Mouse (Mus musculus): ENCODE measurements around the gene Zfp174. TPM values are rescaled to one million over a fixed set of nuclear protein-coding genes. Genes with fewer than 3 reads are reported as not detected.
A peak's percentile ranks its signal among the peaks of the same experiment; 100 is the strongest.
"Not testable (repeated sequence)": the region's sequence is repeated elsewhere in the genome, so short reads cannot be mapped to it uniquely, and the experiment has no call there.

Gene Zfp174
- total RNA-seq (2021): 1 to 10 TPM; 4.7 TPM

GRCm38 (mm10) chr16:3846711-3847518, at the start of gene Zfp174:
Gene Zfp174, plus strand, starts transcription at chr16:3847268.
- intact Hi-C loops (cut with DNase I): no loop called here
- peak; percentile 95 to 97 for DNase-seq (ENCODE audit: extremely low spot score in 1 of 2, low spot score in 2 of 2)

GRCm38 (mm10) chr16:3808176-3808575, 38.9 kb upstream of the Zfp174 start:
- intact Hi-C loops (cut with DNase I): no loop called here
- no peak for DNase-seq (ENCODE audit: extremely low spot score in 1 of 2, low spot score in 2 of 2)

DNA sequence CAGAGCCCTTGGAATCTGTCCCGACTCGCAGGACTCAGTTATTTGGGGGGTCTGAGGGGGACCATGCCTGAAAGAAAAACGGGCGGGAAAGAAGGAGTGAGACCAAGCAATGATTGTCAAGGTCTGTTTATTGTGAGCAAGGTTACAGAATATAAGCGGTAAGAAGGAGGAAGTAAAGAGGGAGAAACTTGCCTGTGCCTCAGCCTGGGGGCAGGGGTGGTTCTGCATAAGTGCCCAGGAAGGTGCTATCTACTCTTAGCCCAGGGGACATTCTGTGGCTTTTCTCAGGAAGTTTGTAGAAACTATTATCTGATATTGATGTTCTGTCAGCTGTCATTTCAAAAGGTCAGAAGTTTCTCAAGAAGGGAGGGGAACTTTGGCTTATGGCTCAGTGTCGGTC, 32.4 kb upstream of the Zfp174 start:
- DNase-seq (ENCODE audit: extremely low spot score in 1 of 2, low spot score in 2 of 2); intact Hi-C loops (cut with DNase I): not testable (repeated sequence)

- intact Hi-C loops (cut with DNase I): no loop called here
- no peak for DNase-seq (ENCODE audit: extremely low spot score in 1 of 2, low spot score in 2 of 2)
These were observed 26.9 kb upstream of the Zfp174 start for GRCm38 (mm10) chr16:3820202-3820601.

DNA sequence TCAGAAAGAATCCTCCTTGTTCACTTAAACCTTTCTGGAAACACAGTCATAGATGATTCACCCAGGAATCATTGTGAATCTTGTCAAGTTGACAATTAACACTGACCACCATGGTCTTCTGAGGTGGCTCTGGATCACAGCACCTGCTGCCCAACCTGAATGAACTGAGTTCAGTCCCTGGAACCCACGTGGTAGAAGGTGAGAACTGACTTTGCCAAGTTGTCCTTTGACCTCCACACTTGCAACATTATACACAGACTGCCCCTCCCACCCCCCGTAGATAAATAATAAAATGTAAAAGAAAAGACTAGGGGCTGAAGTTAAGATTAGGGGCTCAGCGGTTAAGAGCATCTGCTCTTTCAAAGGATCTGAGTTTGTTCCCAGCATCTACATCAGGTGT, 19.0 kb upstream of the Zfp174 start:
- DNase-seq (ENCODE audit: extremely low spot score in 1 of 2, low spot score in 2 of 2): no peak
- intact Hi-C loops (cut with DNase I): no loop called here

- intact Hi-C loops (cut with DNase I): no loop called here
- DNase-seq (ENCODE audit: extremely low spot score in 1 of 2, low spot score in 2 of 2): no peak
These were observed 17.3 kb upstream of the Zfp174 start for GRCm38 (mm10) chr16:3829727-3830126.

DNA sequence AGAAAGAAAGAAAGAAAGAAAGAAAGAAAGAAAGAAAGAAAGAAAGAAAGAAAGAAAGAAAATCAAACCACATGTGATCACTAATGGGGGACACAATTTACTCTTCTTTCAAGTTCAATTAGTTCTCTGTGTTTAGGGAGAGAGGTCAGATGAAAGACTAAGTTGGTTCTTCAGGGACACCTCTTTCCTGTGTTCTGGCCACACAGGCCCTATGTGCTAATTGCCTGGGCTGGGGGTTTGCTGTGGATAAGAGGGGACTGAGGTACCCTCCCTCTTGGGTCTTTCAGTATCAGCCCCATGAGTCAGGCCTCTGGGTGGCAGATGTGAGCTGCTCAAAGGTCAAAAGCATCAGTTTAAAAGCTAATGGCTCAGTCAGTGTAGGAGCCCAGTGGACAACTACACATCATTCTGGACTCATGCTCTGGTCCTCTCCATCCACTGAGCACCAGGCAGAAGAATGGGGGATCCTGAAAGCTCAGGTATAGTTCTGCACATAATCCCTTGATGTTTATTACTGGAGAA, 16.4 kb upstream of the Zfp174 start, which contains the start of gene Olfr15:
Gene Olfr15, plus strand, starts transcription at position 291 of the 522 bp plus-strand sequence.
- DNase-seq (ENCODE audit: extremely low spot score in 1 of 2, low spot score in 2 of 2): no peak
- intact Hi-C loops (cut with DNase I): no loop called here

DNA sequence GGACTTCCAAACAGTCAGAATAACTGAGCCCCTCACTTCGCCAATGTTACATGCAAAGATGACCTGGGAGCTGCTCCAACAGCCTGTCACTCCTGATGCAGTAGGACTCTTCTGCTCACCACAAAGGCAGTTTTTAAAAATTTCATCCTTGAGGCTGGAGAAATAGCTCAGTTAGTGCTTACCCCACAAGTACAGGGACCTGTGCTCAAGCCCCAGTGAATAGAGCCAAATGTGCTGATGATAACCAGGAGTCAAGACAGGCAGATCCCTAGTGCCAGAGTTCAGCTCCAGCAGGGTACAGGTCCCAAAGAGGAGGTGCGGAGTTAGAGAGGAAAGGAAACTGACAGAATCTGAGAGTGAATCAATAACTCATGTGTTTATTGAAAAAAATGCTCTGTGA, 11.6 kb upstream of the Zfp174 start:
- intact Hi-C loops (cut with DNase I): no loop called here

GRCm38 (mm10) chr16:3839157-3839885, 7.7 kb upstream of the Zfp174 start:
- DNase-seq (ENCODE audit: extremely low spot score in 1 of 2, low spot score in 2 of 2): no peak
- intact Hi-C loops (cut with DNase I): no loop called here

More for the DNA sequence above, 11.6 kb upstream of the Zfp174 start:
- no peak for DNase-seq (ENCODE audit: extremely low spot score in 1 of 2, low spot score in 2 of 2)

DNA sequence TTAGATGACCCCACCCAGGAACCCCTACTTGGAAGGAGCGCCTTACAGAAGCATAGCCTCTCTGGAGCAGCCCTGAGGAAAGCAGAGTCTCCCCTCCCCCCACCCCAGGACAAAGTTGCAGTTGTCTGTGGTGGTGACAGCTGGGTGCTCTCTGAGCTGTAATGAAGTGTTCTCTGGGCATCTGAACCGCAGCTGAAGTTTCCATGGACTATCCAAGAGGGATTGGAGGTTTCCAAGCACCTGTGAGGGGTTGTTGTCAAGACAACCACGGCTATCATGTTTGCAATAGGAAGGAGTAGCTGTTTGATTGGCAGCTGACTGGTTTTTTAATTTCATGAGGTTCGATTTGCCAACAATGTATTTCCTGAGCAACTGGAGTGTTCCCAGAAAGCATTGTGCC, 4.1 kb upstream of the Zfp174 start:
- intact Hi-C loops (cut with DNase I): no loop called here
- DNase-seq (ENCODE audit: extremely low spot score in 1 of 2, low spot score in 2 of 2): no peak

DNA sequence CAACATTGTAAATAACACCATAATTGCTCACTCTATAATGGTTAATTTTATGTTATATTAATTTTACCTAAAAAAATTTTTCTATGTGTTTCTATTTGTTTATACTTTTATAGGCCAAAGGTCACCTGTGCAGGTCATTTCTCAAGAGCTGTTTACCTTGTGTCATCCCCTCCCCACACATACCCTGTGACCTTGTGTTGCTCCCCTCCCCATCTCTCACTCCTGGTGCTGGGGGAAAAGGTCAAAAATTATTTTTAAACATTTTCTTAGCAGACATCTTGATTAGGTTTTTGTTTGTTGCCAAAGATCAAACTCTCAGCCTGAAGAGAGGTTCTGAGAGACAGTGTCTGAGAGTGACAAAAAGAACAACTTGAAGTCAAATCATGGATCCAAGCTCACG, 3.3 kb upstream of the Zfp174 start:
- intact Hi-C loops (cut with DNase I): no loop called here
- DNase-seq (ENCODE audit: extremely low spot score in 1 of 2, low spot score in 2 of 2): no peak

DNA sequence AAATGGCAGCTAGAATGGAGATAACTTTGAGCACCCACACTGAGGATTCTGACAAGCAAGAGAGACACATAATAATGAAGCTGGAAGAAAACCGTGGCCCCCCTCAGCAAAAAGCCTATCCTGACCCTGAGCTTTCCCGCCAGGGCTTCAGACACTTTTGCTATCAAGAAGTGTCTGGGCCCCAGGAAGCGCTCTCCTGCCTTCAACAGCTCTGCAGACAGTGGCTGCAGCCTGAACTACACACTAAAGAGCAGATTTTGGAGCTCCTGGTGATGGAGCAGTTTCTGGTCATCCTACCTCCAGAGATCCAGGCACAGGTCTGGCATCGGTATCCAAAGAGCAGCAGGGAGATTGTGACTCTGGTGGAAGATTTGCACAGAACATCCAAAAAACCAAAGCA, 803 bp downstream of the Zfp174 start:
- intact Hi-C loops (cut with DNase I): no loop called here
- no peak for DNase-seq (ENCODE audit: extremely low spot score in 1 of 2, low spot score in 2 of 2)

- DNase-seq (ENCODE audit: extremely low spot score in 1 of 2, low spot score in 2 of 2): no peak
- intact Hi-C loops (cut with DNase I): no loop called here
These were observed 1.3 kb downstream of the Zfp174 start for GRCm38 (mm10) chr16:3848416-3848815.

DNA sequence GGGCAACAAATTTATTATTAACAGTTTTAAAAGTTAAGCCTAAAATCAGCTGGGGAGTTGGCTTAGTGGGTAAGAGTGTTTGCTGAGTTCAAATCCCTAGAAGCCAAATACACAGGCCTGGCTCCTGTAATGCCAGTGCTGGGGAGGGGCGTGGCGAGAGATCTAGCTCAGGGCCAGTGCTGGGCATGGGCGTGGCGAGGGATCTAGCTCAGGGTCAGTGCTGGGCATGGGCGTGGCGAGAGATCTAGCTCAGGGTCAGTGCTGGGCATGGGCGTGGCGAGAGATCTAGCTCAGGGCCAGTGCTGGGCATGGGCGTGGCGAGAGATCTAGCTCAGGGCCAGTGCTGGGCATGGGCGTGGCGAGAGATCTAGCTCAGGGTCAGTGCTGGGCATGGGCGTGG, 4.2 kb downstream of the Zfp174 start:
- DNase-seq (ENCODE audit: extremely low spot score in 1 of 2, low spot score in 2 of 2); intact Hi-C loops (cut with DNase I): not testable (repeated sequence)

GRCm38 (mm10) chr16:3852586-3852985, 5.5 kb downstream of the Zfp174 start:
- intact Hi-C loops (cut with DNase I): no loop called here

GRCm38 (mm10) chr16:3854437-3855182, 7.5 kb downstream of the Zfp174 start:
- intact Hi-C loops (cut with DNase I): no loop called here
- DNase-seq (ENCODE audit: extremely low spot score in 1 of 2, low spot score in 2 of 2): no peak

More at GRCm38 (mm10) chr16:3852586-3852985, 5.5 kb downstream of the Zfp174 start:
- DNase-seq (ENCODE audit: extremely low spot score in 1 of 2, low spot score in 2 of 2): no peak

- DNase-seq (ENCODE audit: extremely low spot score in 1 of 2, low spot score in 2 of 2): no peak
- intact Hi-C loops (cut with DNase I): no loop called here
These were observed 8.7 kb downstream of the Zfp174 start for GRCm38 (mm10) chr16:3855776-3856175.

GRCm38 (mm10) chr16:3859254-3859653, 12.2 kb downstream of the Zfp174 start:
- no peak for DNase-seq (ENCODE audit: extremely low spot score in 1 of 2, low spot score in 2 of 2)
- intact Hi-C loops (cut with DNase I): no loop called here

GRCm38 (mm10) chr16:3871815-3872214, 24.7 kb downstream of the Zfp174 start:
- no peak for DNase-seq (ENCODE audit: extremely low spot score in 1 of 2, low spot score in 2 of 2)
- intact Hi-C loops (cut with DNase I): no loop called here

Data from left cerebral cortex, postnatal 10 days (tissue).